Mouse (Mus musculus) embryonic facial prominence, embryonic 11.5 days (tissue): ENCODE results near the gene Ankrd28. TPM values are rescaled to one million over a fixed set of nuclear protein-coding genes. Genes with fewer than 3 reads are reported as not detected.

ENCODE experiments used
- ATAC-seq: fragments of 200-750 bp; cut with Nextera tagmentation; replicated peaks from 2 replicates; pipeline ENCODE4 v1.8.0; 2017; ENCODE audit warnings: low read depth; ENCODE audit not compliant: insufficient number of reproducible peaks, low FRiP score, low TSS enrichment
- DNase-seq: peaks from one replicate; pipeline ENCODE4 v3.0.0-alpha.2; 2015; ENCODE audit warnings: low spot score
- H3K27ac ChIP-seq: fragments of 300-500 bp; sonication (generic); replicated peaks from 2 replicates; pipeline ENCODE4 v1.5.1; 2014; ENCODE audit warnings: mild to moderate bottlenecking, low read depth, low read length, control low read depth
- H3K27me3 ChIP-seq: fragments of 300-500 bp; sonication (generic); 2 replicates; pipeline ENCODE4 v1.6.1; 2014; ENCODE audit warnings: mild to moderate bottlenecking, low read length, moderate library complexity, mixed read lengths; ENCODE audit not compliant: control insufficient read depth, insufficient read depth
- H3K36me3 ChIP-seq: fragments of 300-500 bp; sonication (generic); replicated peaks from 2 replicates; pipeline ENCODE4 v1.6.1; 2014; ENCODE audit warnings: low read depth, mild to moderate bottlenecking, low read length, moderate library complexity, mixed read lengths; ENCODE audit not compliant: control insufficient read depth, insufficient read depth
- H3K4me1 ChIP-seq: fragments of 300-500 bp; sonication (generic); 2 replicates; pipeline ENCODE4 v1.6.1; 2014; ENCODE audit warnings: low read length, mixed read lengths; ENCODE audit not compliant: control insufficient read depth, insufficient read depth
- H3K4me2 ChIP-seq: fragments of 300-500 bp; sonication (generic); 2 replicates; pipeline ENCODE4 v1.6.1; 2014; ENCODE audit warnings: low read depth, mild to moderate bottlenecking, control low read depth, low read length, moderate library complexity
- H3K4me3 ChIP-seq: fragments of 300-500 bp; sonication (generic); 2 replicates; pipeline ENCODE4 v1.5.1; 2014; ENCODE audit warnings: low read depth, low read length, control low read depth
- H3K9ac ChIP-seq: fragments of 300-500 bp; sonication (generic); replicated peaks from 2 replicates; pipeline ENCODE4 v1.6.1; 2014; ENCODE audit warnings: mild to moderate bottlenecking, control low read depth, low read length
- H3K9me3 ChIP-seq: fragments of 300-500 bp; sonication (generic); replicated peaks from 2 replicates; pipeline ENCODE4 v1.6.1; 2016; ENCODE audit warnings: mild to moderate bottlenecking, low read length, inconsistent platforms, mixed read lengths; ENCODE audit not compliant: control insufficient read depth
- WGBS: fragments of 180-500 bp; shearing (Covaris S2); extraction: QIAGEN DNeasy Blood & Tissue Kit; methylation state at CpG from one replicate; pipeline ENCODE4 v1.1.7; 2014; 5-methylcytosine and 5-hydroxymethylcytosine counted together
- polyA plus RNA-seq: library from polyadenylated mRNA; unstranded; fragments of >200 nt; fragmentation: Nextera tagmentation; extraction: Ambion mirVana; gene quantifications from 2 replicates; pipeline ENCODE4 v1.2.1, GENCODE M21; 2014

Gene Ankrd28
- polyA plus RNA-seq, 1 experiment from 2014 or later, result 9.6 TPM

- Histone ChIP-seq H3K4me2 (peak overlapping the region; percentile 64), H3K4me3 (peak overlapping the region; percentile 30), H3K4me1 (peaks cover 14% of the 10 kb centered on the region; the same call in 1 of the 2 replicates), H3K36me3 (no peaks in the 10 kb centered on the region), H3K9me3 (no peaks in the 10 kb centered on the region), H3K27me3 (no peaks in the 10 kb centered on the region), H3K27ac (peak overlapping the region; percentile 95), H3K9ac (peak overlapping the region; percentile 74)
- peak; percentile 88 for DNase-seq
- ATAC-seq, result peak; percentile 92
- WGBS, result 5% methylated on average over 44 of the region's 44 CpGs
These were observed 168.5 kb downstream of the Ankrd28 start for GRCm38 (mm10) chr14:31661671-31662554.

DNA sequence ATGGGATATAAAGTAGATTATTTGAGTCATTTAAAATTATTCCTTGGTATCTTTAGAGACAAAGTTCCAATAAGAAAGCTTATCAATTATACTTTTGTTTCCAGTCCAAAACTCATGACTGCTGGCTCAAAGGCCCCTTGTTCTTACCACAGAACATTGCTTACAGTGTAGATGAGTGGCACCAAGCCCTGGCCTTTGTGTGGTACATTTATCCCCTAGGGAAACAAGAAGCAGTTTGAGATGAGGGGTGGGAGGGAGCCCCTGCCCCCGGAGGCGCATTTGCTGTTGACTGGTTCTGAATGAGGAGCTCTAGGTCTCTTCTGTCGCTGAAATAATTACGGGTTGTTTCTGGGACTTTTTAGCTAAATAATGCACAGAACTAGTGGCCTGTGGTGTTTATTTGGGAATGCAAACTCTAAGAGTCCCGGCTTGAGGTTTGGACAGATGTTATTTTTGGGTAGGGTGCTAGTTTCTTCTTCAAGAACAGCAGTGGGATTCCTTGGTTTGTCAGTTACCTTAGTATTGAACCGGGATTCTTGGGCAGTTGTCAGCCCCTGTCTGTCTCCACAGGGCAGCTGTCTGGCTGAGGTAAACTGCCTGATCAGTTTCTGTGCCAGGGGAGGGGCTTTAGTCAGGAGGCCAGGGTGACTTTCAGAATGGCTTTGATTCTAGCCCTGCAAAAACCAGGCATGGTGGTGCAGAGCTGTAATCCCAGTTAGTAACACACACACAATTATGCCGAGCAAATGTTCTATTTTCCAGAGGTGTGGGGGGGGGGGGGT lies 169.9 kb downstream of the Ankrd28 start:
- H3K4me2 ChIP-seq, result no peak overlapping the region
- H3K9ac ChIP-seq, result no peak overlapping the region
- WGBS, result 37% methylated on average over 7 of the region's 7 CpGs
- no peak overlapping the region for H3K4me3 ChIP-seq
- H3K9me3 ChIP-seq, result no peaks in the 10 kb centered on the region
- H3K36me3 ChIP-seq, result no peaks in the 10 kb centered on the region
- H3K27me3 ChIP-seq, result no peaks in the 10 kb centered on the region
- no peak overlapping the region for H3K27ac ChIP-seq
- DNase-seq, result no peak
- ATAC-seq, result no peak
- peaks cover 14% of the 10 kb centered on the region; the same call in 1 of the 2 replicates for H3K4me1 ChIP-seq

DNA sequence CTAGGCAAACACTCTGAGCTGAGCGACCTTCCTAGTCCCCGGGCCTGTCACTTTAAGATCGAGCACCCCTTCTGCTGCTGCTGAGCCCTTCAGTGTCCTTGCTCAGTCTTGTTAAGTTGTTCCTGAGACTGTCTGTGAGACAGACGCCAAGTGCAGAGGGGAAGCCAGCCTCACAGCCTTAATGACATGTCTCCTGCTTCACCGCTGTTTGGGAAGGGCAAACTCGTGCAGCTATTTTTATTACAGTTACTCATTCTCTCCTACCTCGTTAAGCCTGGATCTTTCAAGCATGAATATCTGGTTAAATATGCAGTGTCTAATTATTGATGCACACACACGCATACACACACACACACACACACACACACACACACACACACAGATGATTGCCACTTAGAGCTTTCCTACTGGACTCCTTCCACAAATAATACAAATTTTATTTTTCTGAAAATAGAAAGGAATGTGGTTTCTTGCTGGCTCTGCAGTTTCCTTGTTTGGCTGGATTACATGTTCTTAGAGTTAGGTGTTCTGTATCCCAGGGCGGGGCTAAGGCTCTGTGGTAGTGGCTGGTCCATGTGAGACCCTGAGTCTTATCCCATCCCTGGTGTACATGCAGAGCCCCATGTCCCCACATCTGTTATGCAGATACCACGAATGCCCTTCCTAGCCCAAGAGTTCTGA lies 170.8 kb downstream of the Ankrd28 start:
- H3K27ac ChIP-seq, result no peak overlapping the region
- H3K4me2 ChIP-seq, result no peak overlapping the region
- peaks cover 14% of the 10 kb centered on the region; the same call in 1 of the 2 replicates for H3K4me1 ChIP-seq
- ATAC-seq (no peak), DNase-seq (no peak)
- no peaks in the 10 kb centered on the region for H3K36me3 ChIP-seq
- no peaks in the 10 kb centered on the region for H3K27me3 ChIP-seq
- no peak overlapping the region for H3K4me3 ChIP-seq
- H3K9ac ChIP-seq, result no peak overlapping the region
- WGBS, result 60% methylated on average over 10 of the region's 10 CpGs
- H3K9me3 ChIP-seq, result no peaks in the 10 kb centered on the region

DNA sequence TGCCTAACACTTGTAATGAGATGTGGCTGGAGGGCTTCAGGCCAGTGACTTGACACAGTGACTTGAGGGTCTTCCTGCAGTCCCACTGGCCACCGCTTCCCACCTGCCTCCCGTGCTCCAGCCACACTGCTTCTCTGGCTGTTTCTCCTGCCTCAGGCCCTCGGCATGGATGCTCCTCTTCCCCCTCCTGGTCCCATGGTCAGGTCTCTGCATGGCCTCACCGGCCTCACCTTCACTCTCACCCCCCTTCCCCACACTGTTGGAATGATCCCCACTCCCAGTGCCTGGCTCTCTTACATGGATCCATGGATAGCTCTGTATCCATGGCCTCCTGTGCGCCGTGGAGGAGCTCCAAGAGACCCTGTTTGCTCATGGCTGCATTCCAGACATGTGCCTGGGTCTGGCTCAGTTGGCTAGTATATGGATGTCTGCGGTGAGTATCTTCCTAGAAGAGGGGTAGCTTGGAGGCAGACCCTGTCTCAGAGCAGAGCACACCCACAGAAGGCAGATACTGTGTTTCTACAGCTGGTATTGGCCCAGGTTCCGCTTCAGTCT lies 172.2 kb downstream of the Ankrd28 start:
- Histone ChIP-seq H3K4me2 (no peak overlapping the region), H3K9me3 (no peaks in the 10 kb centered on the region), H3K27me3 (no peaks in the 10 kb centered on the region), H3K9ac (no peak overlapping the region), H3K4me1 (peaks cover 11% of the 10 kb centered on the region; the same call in 1 of the 2 replicates), H3K4me3 (no peak overlapping the region), H3K36me3 (no peaks in the 10 kb centered on the region), H3K27ac (no peak overlapping the region)
- ATAC-seq, result no peak
- no peak for DNase-seq
- 87% methylated on average over 8 of the region's 8 CpGs for WGBS

GRCm38 (mm10) chr14:31656857-31657645 lies 173.4 kb downstream of the Ankrd28 start:
- ATAC-seq (no peak), DNase-seq (peak; percentile 81)
- no peaks in the 10 kb centered on the region for H3K27me3 ChIP-seq
- no peak overlapping the region for H3K4me3 ChIP-seq
- no peak overlapping the region for H3K4me2 ChIP-seq
- 43% methylated on average over 5 of the region's 5 CpGs for WGBS
- no peak overlapping the region for H3K9ac ChIP-seq
- H3K9me3 ChIP-seq, result no peaks in the 10 kb centered on the region
- H3K36me3 ChIP-seq, result no peaks in the 10 kb centered on the region
- H3K4me1 ChIP-seq, result no peaks in the 10 kb centered on the region; the same call in 1 of the 2 replicates
- no peak overlapping the region for H3K27ac ChIP-seq

DNA sequence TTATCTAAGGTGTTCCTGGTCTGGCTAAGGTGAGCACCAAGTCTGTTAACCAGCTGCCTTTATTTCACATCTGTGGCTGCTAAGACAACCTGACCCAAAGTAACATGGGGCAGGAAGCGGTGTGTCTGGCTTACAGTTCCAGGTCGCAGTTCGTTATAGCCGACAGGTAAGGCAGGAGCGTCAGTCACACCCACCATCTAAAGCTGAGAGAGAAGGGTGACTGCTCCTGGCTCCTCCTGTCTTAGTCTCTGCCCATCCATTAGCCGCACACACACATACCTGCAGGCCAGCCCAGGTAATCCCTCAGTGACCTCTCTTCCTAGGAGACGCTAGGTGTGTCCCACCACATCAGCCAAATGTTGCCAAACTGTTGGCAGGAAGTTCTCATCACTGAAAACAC lies 174.1 kb downstream of the Ankrd28 start:
- H3K4me3 ChIP-seq, result no peak overlapping the region
- no peaks in the 10 kb centered on the region for H3K36me3 ChIP-seq
- ATAC-seq (no peak), DNase-seq (no peak)
- H3K27ac ChIP-seq, result no peak overlapping the region
- no peak overlapping the region for H3K4me2 ChIP-seq
- no peaks in the 10 kb centered on the region for H3K27me3 ChIP-seq
- 74% methylated on average over 7 of the region's 7 CpGs for WGBS
- H3K9ac ChIP-seq, result no peak overlapping the region
- no peaks in the 10 kb centered on the region for H3K9me3 ChIP-seq
- no peaks in the 10 kb centered on the region for H3K4me1 ChIP-seq

GRCm38 (mm10) chr14:31655406-31655805 lies 175.0 kb downstream of the Ankrd28 start:
- Histone ChIP-seq H3K4me3 (no peak overlapping the region), H3K27ac (no peak overlapping the region), H3K36me3 (no peaks in the 10 kb centered on the region), H3K9me3 (no peaks in the 10 kb centered on the region), H3K27me3 (no peaks in the 10 kb centered on the region), H3K4me2 (no peak overlapping the region), H3K9ac (no peak overlapping the region), H3K4me1 (no peaks in the 10 kb centered on the region)
- ATAC-seq, result no peak
- WGBS, result 78% methylated on average over 14 of the region's 14 CpGs
- DNase-seq, result no peak
